ENCODE assay signal across 8 mouse cellular contexts in genomic region chr7:90130501-90131375, GRCm38 (mm10). TPM values are rescaled to one million over a fixed set of nuclear protein-coding genes. Genes with fewer than 3 reads are reported as not detected.
DNase-seq lines count a peak whose midpoint lies in the region; ATAC-seq and TF ChIP-seq lines count a peak whose summit lies in the region.

No protein-coding gene starts in this region.

- under 1% methylated on average over 39 of the region's 39 CpGs for WGBS in bone marrow, adult 2 months
- under 1% methylated on average over 34 of the region's 39 CpGs for WGBS in forebrain, embryonic 14.5 days
- WGBS in hindbrain, embryonic 15.5 days = under 1% methylated on average over 38 of the region's 39 CpGs
- under 1% methylated on average over 35 of the region's 39 CpGs for WGBS in limb, embryonic 11.5 days
- WGBS in midbrain, embryonic 16.5 days = under 1% methylated on average over 24 of the region's 39 CpGs

- peak overlapping the region; percentile 100 for H3K27ac ChIP-seq in bone marrow, adult 2 months (ENCODE audit: control insufficient read depth, insufficient read depth, low read depth, low read length, poor library complexity)
- H3K27ac ChIP-seq in forebrain, embryonic 14.5 days (ENCODE audit: low read depth, low read length) = peak overlapping the region; percentile 95
- H3K27ac ChIP-seq in hindbrain, embryonic 15.5 days (replicated peaks) = peak overlapping the region; percentile 92
- H3K27ac ChIP-seq in limb, embryonic 11.5 days (replicated peaks; ENCODE audit: low read depth, low read length) = peak overlapping the region; percentile 95
- H3K27ac ChIP-seq in midbrain, embryonic 16.5 days (ENCODE audit: low read length) = peak overlapping the region; percentile 97

- peak; percentile 8; the same call in 1 of the 2 replicates for ATAC-seq in forebrain, embryonic 14.5 days
- peak; percentile 78 for ATAC-seq in hindbrain, embryonic 15.5 days (ENCODE audit: low FRiP score, low read depth)
- ATAC-seq in limb, embryonic 11.5 days (ENCODE audit: insufficient number of reproducible peaks, low FRiP score, low TSS enrichment, low read depth) = peak; percentile 67
- peak; percentile 86 for ATAC-seq in midbrain, embryonic 16.5 days

- peak overlapping the region; percentile 97 for H3K9ac ChIP-seq in forebrain, embryonic 14.5 days (ENCODE audit: low read length)
- peak overlapping the region; percentile 94 for H3K9ac ChIP-seq in hindbrain, embryonic 15.5 days
- H3K9ac ChIP-seq in limb, embryonic 11.5 days (ENCODE audit: low read length) = peak overlapping the region; percentile 97
- peak overlapping the region; percentile 98 for H3K9ac ChIP-seq in midbrain, embryonic 16.5 days (ENCODE audit: low read depth, low read length)

- H3K4me1 ChIP-seq in bone marrow, adult 2 months (ENCODE audit: control insufficient read depth, insufficient read depth, low read length) = no peaks in the 10 kb centered on the region; the same call in 1 of the 2 replicates
- peaks cover 7% of the 10 kb centered on the region; the same call in 1 of the 2 replicates for H3K4me1 ChIP-seq in forebrain, embryonic 14.5 days (ENCODE audit: control insufficient read depth, insufficient read depth, low read length)
- H3K4me1 ChIP-seq in hindbrain, embryonic 15.5 days (replicated peaks) = peaks cover 21% of the 10 kb centered on the region
- H3K4me1 ChIP-seq in limb, embryonic 11.5 days (ENCODE audit: control insufficient read depth, insufficient read depth, low read length) = peaks cover 6% of the 10 kb centered on the region; the same call in 1 of the 2 replicates
- peaks cover 22% of the 10 kb centered on the region for H3K4me1 ChIP-seq in midbrain, embryonic 16.5 days (ENCODE audit: control insufficient read depth, insufficient read depth, low read length)

- TF ChIP-seq CTCF in bone marrow, adult 2 months (IDR thresholded peaks at IDR 0.05; ENCODE audit: control insufficient read depth, insufficient read depth, low read length) = no peak

- peak overlapping the region; percentile 64 for H3K4me2 ChIP-seq in forebrain, embryonic 14.5 days (ENCODE audit: low read length)
- peak overlapping the region; percentile 89 for H3K4me2 ChIP-seq in hindbrain, embryonic 15.5 days
- peak overlapping the region; percentile 73 for H3K4me2 ChIP-seq in limb, embryonic 11.5 days (ENCODE audit: low read depth, severe bottlenecking)
- H3K4me2 ChIP-seq in midbrain, embryonic 16.5 days (ENCODE audit: low read length) = peak overlapping the region; percentile 75

- no peaks in the 10 kb centered on the region for H3K27me3 ChIP-seq in forebrain, embryonic 14.5 days (replicated peaks; ENCODE audit: control insufficient read depth, insufficient read depth, low read length)
- H3K27me3 ChIP-seq in hindbrain, embryonic 15.5 days = no peaks in the 10 kb centered on the region
- no peaks in the 10 kb centered on the region for H3K27me3 ChIP-seq in limb, embryonic 11.5 days (ENCODE audit: control insufficient read depth, insufficient read depth, low read length)
- no peaks in the 10 kb centered on the region for H3K27me3 ChIP-seq in midbrain, embryonic 16.5 days (ENCODE audit: control insufficient read depth, insufficient read depth, low read depth, low read length)

- peak overlapping the region; percentile 96 for H3K4me3 ChIP-seq in bone marrow, adult 2 months (replicated peaks; ENCODE audit: control insufficient read depth, low read depth, low read length)
- peak overlapping the region; percentile 97 for H3K4me3 ChIP-seq in forebrain, embryonic 14.5 days (ENCODE audit: low read depth, low read length)
- peak overlapping the region; percentile 75 for H3K4me3 ChIP-seq in hindbrain, embryonic 15.5 days
- H3K4me3 ChIP-seq in limb, embryonic 11.5 days (ENCODE audit: low read depth, low read length) = peak overlapping the region; percentile 92
- H3K4me3 ChIP-seq in midbrain, embryonic 16.5 days (ENCODE audit: low read depth, low read length) = peak overlapping the region; percentile 92

- TF ChIP-seq POLR2A in bone marrow, adult 2 months (IDR thresholded peaks at IDR 0.05; ENCODE audit: borderline replicate concordance, control insufficient read depth, low read depth, low read length) = peak; percentile 61

- DNase-seq in adrenal gland, adult 18-20 months (ENCODE audit: low spot score in 2 of 2) = peak; percentile 26 to 41
- DNase-seq in adrenal gland, postnatal 4 days (ENCODE audit: low spot score in 2 of 2) = no peak
- DNase-seq in forebrain, embryonic 14.5 days (ENCODE audit: low spot score) = peak; percentile 43
- DNase-seq in limb, embryonic 11.5 days (ENCODE audit: low spot score) = peak; percentile 49
- DNase-seq in spleen, postnatal 4 days (ENCODE audit: low spot score in 2 of 2) = peak; percentile 51 to 77

- H3K36me3 ChIP-seq in forebrain, embryonic 14.5 days (ENCODE audit: control insufficient read depth, insufficient read depth, low read length) = no peaks in the 10 kb centered on the region
- H3K36me3 ChIP-seq in hindbrain, embryonic 15.5 days = no peaks in the 10 kb centered on the region
- H3K36me3 ChIP-seq in limb, embryonic 11.5 days (ENCODE audit: control insufficient read depth, insufficient read depth, low read length) = no peaks in the 10 kb centered on the region
- H3K36me3 ChIP-seq in midbrain, embryonic 16.5 days (ENCODE audit: control insufficient read depth, insufficient read depth, low read length) = no peaks in the 10 kb centered on the region

- H3K9me3 ChIP-seq in forebrain, embryonic 14.5 days (replicated peaks; ENCODE audit: control insufficient read depth, low read length) = no peaks in the 10 kb centered on the region
- no peaks in the 10 kb centered on the region for H3K9me3 ChIP-seq in hindbrain, embryonic 15.5 days
- no peaks in the 10 kb centered on the region for H3K9me3 ChIP-seq in limb, embryonic 11.5 days (ENCODE audit: control insufficient read depth, low read length)
- H3K9me3 ChIP-seq in midbrain, embryonic 16.5 days (replicated peaks; ENCODE audit: control insufficient read depth, low read length, poor library complexity, severe bottlenecking) = no peaks in the 10 kb centered on the region

RNA-seq across cellular contexts. Expression of gene Picalm, which starts 0.7 kb away (rescaled TPM):
- 100 to 1,000 TPM; 134 to 172 TPM for total RNA-seq in adrenal gland, adult 18-20 months (2021)
- 100 to 1,000 TPM; 198 to 211 TPM for total RNA-seq in adrenal gland, postnatal 4 days (2021)
- polyA plus RNA-seq in bone marrow, adult 2 months (2011; ENCODE audit: insufficient read depth, insufficient read length, low replicate concordance, missing spikeins) = 185 and 222 TPM in 2 replicates
- 43.3 and 50.4 TPM in 2 replicates for polyA plus RNA-seq in forebrain, embryonic 14.5 days (2014; fragmentation: Nextera tagmentation; extraction: Ambion mirVana)
- 34.2 and 37.4 TPM in 2 replicates for polyA plus RNA-seq in hindbrain, embryonic 15.5 days (2015; fragmentation: Nextera tagmentation; extraction: Ambion mirVana)
- polyA plus RNA-seq in limb, embryonic 11.5 days (2014; fragmentation: Nextera tagmentation; extraction: Ambion mirVana) = 34.0 and 35.4 TPM in 2 replicates
- polyA plus RNA-seq in midbrain, embryonic 16.5 days (2015; fragmentation: Nextera tagmentation; extraction: Ambion mirVana) = 38.9 and 45.5 TPM in 2 replicates

Comparison
In these comparisons a context has a peak if more than half of its experiments do, and no peak if none do; other contexts are left out.
1. DNase-seq: peak in adrenal gland, adult 18-20 months (2 of 2), forebrain, embryonic 14.5 days (single experiment), limb, embryonic 11.5 days (single experiment) and spleen, postnatal 4 days (2 of 2); none in adrenal gland, postnatal 4 days (0 of 2).
2. ATAC-seq: peak in every context shown above with its lines; median percentile 86 in midbrain, embryonic 16.5 days; 78 in hindbrain, embryonic 15.5 days; 67 in limb, embryonic 11.5 days; 8 in forebrain, embryonic 14.5 days.
3. Peak in every context shown above with its lines, with median percentiles within 50 percentile points of each other: H3K27ac ChIP-seq, H3K4me3 ChIP-seq, H3K4me2 ChIP-seq and H3K9ac ChIP-seq.